Mouse (Mus musculus) heart, postnatal 0 days (tissue): ENCODE data around the gene Fbxo2. TPM values are rescaled to one million over a fixed set of nuclear protein-coding genes. Genes with fewer than 3 reads are reported as not detected.
A peak's percentile ranks its signal among the peaks of the same experiment; 100 is the strongest.

Source experiments
- ATAC-seq: fragments of 200-750 bp; cut with Nextera tagmentation; 2 replicates; pipeline ENCODE4 v1.8.0; 2017; ENCODE audit warnings: low read depth, moderate number of reproducible peaks, moderate library complexity; ENCODE audit not compliant: insufficient read depth
- DNase-seq: peaks from one replicate; pipeline ENCODE4 v3.0.0-alpha.2; 2016; ENCODE audit warnings: low spot score
- H3K27ac ChIP-seq: fragments of 300-500 bp; sonication (generic); 2 replicates; pipeline ENCODE4 v1.5.1; 2014; ENCODE audit warnings: low read depth, mild to moderate bottlenecking
- H3K27me3 ChIP-seq: fragments of 300-500 bp; sonication (generic); 2 replicates; pipeline ENCODE4 v1.6.1; 2014; ENCODE audit warnings: low read length, mixed read lengths; ENCODE audit not compliant: control insufficient read depth, insufficient read depth
- H3K36me3 ChIP-seq: fragments of 300-500 bp; sonication (generic); replicated peaks from 2 replicates; pipeline ENCODE4 v1.6.1; 2014; ENCODE audit warnings: low read length, mixed read lengths; ENCODE audit not compliant: control insufficient read depth, insufficient read depth
- H3K4me1 ChIP-seq: fragments of 300-500 bp; sonication (generic); 2 replicates; pipeline ENCODE4 v1.6.1; 2014; ENCODE audit warnings: antibody characterized with exemption; ENCODE audit not compliant: control insufficient read depth, insufficient read depth
- H3K4me2 ChIP-seq: fragments of 300-500 bp; sonication (generic); 2 replicates; pipeline ENCODE4 v1.6.1; 2014; ENCODE audit warnings: low read depth, mild to moderate bottlenecking, low read length, moderate library complexity
- H3K4me3 ChIP-seq: fragments of 300-500 bp; sonication (generic); 2 replicates; pipeline ENCODE4 v1.5.1; 2014; ENCODE audit warnings: low read depth, low read length
- H3K9ac ChIP-seq: fragments of 300-500 bp; sonication (generic); replicated peaks from 2 replicates; pipeline ENCODE4 v1.6.1; 2014; ENCODE audit warnings: low read depth, low read length, mixed read lengths
- H3K9me3 ChIP-seq: fragments of 300-500 bp; sonication (generic); replicated peaks from 2 replicates; pipeline ENCODE4 v1.6.1; 2016; ENCODE audit warnings: low read length; ENCODE audit not compliant: control insufficient read depth
- CTCF ChIP-seq: IDR thresholded peaks from 2 replicates; pipeline ENCODE4 v1.5.1; 2016; ENCODE audit warnings: antibody characterized with exemption, control low read depth, low read depth
- EP300 ChIP-seq: IDR thresholded peaks from 2 replicates; pipeline ENCODE4 v1.6.1; 2016; ENCODE audit warnings: antibody characterized with exemption, low read depth
- WGBS: fragments of 180-500 bp; shearing (Covaris S2); extraction: QIAGEN DNeasy Blood & Tissue Kit; methylation state at CpG from one replicate; pipeline ENCODE4 v1.1.7; 2014; 5-methylcytosine and 5-hydroxymethylcytosine counted together
- polyA plus RNA-seq: library from polyadenylated mRNA; unstranded; fragments of >200 nt; fragmentation: Nextera tagmentation; extraction: Ambion mirVana; gene quantifications from 2 replicates; pipeline ENCODE4 v1.2.1, GENCODE M21; 2015
- total RNA-seq: library from RNA; depleted of rRNA; stranded (reverse); fragments of >200 nt; gene quantifications from 2 replicates; pipeline ENCODE4 v1.2.3, GENCODE M21; 2014; ENCODE audit warnings: low replicate concordance

Fbxo2 gene
- total and polyA plus RNA-seq, 2 experiments from 2014 or later, result 0.11 TPM; not detected in 1

- Histone ChIP-seq H3K27me3 (no peaks in the 10 kb centered on the region), H3K4me2 (no peak overlapping the region), H3K4me1 (no peaks in the 10 kb centered on the region), H3K36me3 (peaks cover 38% of the 10 kb centered on the region), H3K9me3 (no peaks in the 10 kb centered on the region), H3K4me3 (no peak overlapping the region), H3K27ac (no peak overlapping the region), H3K9ac (no peak overlapping the region)
- DNase-seq (no peak), ATAC-seq (no peak)
- WGBS, result 54% methylated on average over 12 of the region's 12 CpGs
- TF ChIP-seq CTCF (no peak), EP300 (no peak)
These were observed 10.9 kb upstream of the Fbxo2 start for GRCm38 (mm10) chr4:148149540-148149939.

GRCm38 (mm10) chr4:148150242-148150641 lies 10.2 kb upstream of the Fbxo2 start:
- ATAC-seq, result no peak
- Histone ChIP-seq H3K4me3 (no peak overlapping the region), H3K36me3 (peaks cover 30% of the 10 kb centered on the region), H3K4me2 (no peak overlapping the region), H3K27ac (no peak overlapping the region), H3K4me1 (no peaks in the 10 kb centered on the region), H3K27me3 (no peaks in the 10 kb centered on the region), H3K9me3 (no peaks in the 10 kb centered on the region), H3K9ac (no peak overlapping the region)
- WGBS, result 66% methylated on average over 7 of the region's 7 CpGs
- no peak for TF ChIP-seq CTCF
- TF ChIP-seq EP300, result no peak
- no peak for DNase-seq

DNA sequence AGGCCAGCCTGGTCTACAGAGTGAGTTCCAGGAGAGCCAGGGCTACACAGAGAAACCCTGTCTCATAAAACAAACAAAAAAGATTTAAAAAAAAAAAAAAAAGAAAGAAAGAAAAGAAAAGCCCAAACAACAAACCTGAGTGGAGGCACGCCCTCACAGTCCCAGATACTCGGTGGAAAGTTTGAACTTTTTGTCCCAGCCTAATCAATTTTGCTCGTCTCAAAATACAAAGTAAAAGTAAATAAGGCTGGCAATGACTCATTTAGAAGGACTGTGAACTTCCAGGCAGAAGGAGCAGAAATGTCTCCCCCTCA lies 9.5 kb upstream of the Fbxo2 start:
- Histone ChIP-seq H3K27ac (peak overlapping the region; percentile 96), H3K9ac (peak overlapping the region; percentile 83; the same call in 1 of the 2 replicates), H3K4me1 (no peaks in the 10 kb centered on the region), H3K4me3 (peak overlapping the region; percentile 81), H3K9me3 (no peaks in the 10 kb centered on the region), H3K36me3 (peaks cover 30% of the 10 kb centered on the region), H3K27me3 (no peaks in the 10 kb centered on the region), H3K4me2 (peak overlapping the region; percentile 96)
- 37% methylated on average over 3 of the region's 3 CpGs for WGBS
- DNase-seq, result no peak
- ATAC-seq, result no peak
- no peak for TF ChIP-seq EP300
- TF ChIP-seq CTCF, result no peak

GRCm38 (mm10) chr4:148151267-148152168 lies 8.9 kb upstream of the Fbxo2 start, which contains the start of gene Fbxo6:
Gene Fbxo6 (minus strand): TSS chr4:148152140.
- H3K27me3 ChIP-seq, result no peaks in the 10 kb centered on the region
- no peaks in the 10 kb centered on the region for H3K9me3 ChIP-seq
- H3K4me1 ChIP-seq, result no peaks in the 10 kb centered on the region
- H3K9ac ChIP-seq, result peak within 1 kb of the TSS; percentile 83
- H3K4me3 ChIP-seq, result peak within 1 kb of the TSS; percentile 81
- TF ChIP-seq EP300, result no peak
- TF ChIP-seq CTCF, result peak; percentile 76
- peaks cover 25% of the 10 kb centered on the region for H3K36me3 ChIP-seq
- peak within 1 kb of the TSS; percentile 96 for H3K4me2 ChIP-seq
- peak within 1 kb of the TSS; percentile 96 for H3K27ac ChIP-seq
- ATAC-seq (peak; percentile 92), DNase-seq (peak; percentile 87)
- WGBS, result under 1% methylated on average over 52 of the region's 67 CpGs

DNA sequence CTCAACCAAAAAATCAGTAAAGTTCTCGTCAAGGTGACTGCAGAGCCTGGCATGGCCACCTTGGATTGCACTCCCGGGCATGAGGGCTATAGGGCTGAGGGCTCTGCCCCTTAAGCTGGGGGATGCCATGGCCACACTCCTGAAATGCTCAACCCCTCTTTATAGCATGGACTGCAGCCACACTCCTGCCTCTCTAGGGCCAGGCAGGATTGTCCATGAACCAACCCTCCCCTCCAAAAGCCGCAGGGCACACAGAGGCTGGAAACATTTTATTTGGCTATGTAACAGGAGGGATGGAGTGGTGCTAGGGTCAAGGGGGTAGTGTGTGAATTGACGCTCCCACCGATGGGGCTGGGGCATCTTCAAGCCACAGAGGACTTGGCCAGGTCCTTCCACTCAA lies 7.9 kb upstream of the Fbxo2 start:
- peaks cover 22% of the 10 kb centered on the region for H3K36me3 ChIP-seq
- no peaks in the 10 kb centered on the region for H3K4me1 ChIP-seq
- ATAC-seq (no peak), DNase-seq (no peak)
- no peak overlapping the region for H3K9ac ChIP-seq
- TF ChIP-seq EP300, result no peak
- no peak for TF ChIP-seq CTCF
- H3K4me2 ChIP-seq, result no peak overlapping the region
- no peak overlapping the region for H3K4me3 ChIP-seq
- 80% methylated on average over 5 of the region's 5 CpGs for WGBS
- H3K9me3 ChIP-seq, result no peaks in the 10 kb centered on the region
- H3K27me3 ChIP-seq, result no peaks in the 10 kb centered on the region
- H3K27ac ChIP-seq, result no peak overlapping the region

- Histone ChIP-seq H3K9me3 (no peaks in the 10 kb centered on the region), H3K36me3 (peaks cover 18% of the 10 kb centered on the region; the same call in 1 of the 2 replicates), H3K4me1 (0 out of 2 replicates have a peak, but pooled peaks cover 5% of the 10 kb centered on the region), H3K27me3 (no peaks in the 10 kb centered on the region; the same call in 1 of the 2 replicates), H3K9ac (no peak overlapping the region), H3K4me2 (no peak overlapping the region), H3K27ac (no peak overlapping the region), H3K4me3 (no peak overlapping the region)
- DNase-seq, result no peak
- 89% methylated on average over 4 of the region's 4 CpGs for WGBS
- TF ChIP-seq CTCF (no peak), EP300 (no peak)
- ATAC-seq, result no peak
These were observed 6.4 kb upstream of the Fbxo2 start for GRCm38 (mm10) chr4:148154006-148154405.
